Mouse (Mus musculus): ENCODE results near the gene Srsf10. TPM values are rescaled to one million over a fixed set of nuclear protein-coding genes. Genes with fewer than 3 reads are reported as not detected.

The Srsf10 gene
- total RNA-seq, 2 experiments from 2014 or later, result 272 to 322 TPM

DNA sequence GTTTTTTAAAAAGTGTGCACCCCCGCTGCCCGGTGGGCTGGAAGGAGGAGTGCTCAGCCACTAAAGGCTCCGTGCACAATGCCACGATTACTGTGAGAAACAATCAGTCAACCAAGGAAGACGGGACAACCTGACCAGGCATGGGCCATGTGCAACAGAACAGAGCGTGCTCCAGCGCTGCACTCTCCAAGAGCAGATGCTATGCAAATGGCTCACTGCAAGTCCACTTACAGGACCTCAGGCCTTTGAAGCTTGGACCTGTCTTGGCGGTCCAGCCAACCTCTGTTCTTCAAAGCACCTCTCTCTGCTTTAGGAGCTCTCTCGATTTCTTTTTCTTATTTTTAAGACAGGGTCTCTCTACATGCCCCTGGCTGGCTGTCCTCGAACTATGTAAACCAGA lies 25.0 kb downstream of the Srsf10 start:
- no peak for ATAC-seq (replicated peaks; ENCODE audit: low FRiP score, low TSS enrichment, poor library complexity, severe bottlenecking)

DNA sequence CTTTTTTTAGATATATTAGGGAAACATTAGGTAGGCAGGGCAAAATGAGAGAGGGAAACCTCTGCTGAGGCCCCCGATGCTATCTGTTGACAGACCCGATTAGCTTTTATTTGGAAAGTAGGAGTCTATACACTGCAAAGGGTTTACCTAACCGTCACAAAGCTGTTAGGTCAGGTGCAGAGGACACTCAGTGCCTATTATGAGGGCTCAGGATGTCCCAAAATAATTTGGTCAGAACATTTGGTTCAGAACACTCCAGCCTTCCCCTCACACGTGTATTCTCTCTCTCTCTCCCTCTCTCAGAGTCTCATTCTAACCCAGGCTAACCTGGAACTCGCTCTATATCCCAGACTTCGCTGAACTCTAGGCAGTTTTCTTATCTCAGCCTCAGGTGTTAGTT lies 26.5 kb downstream of the Srsf10 start:
- ATAC-seq (replicated peaks; ENCODE audit: low FRiP score, low TSS enrichment, poor library complexity, severe bottlenecking), result no peak

DNA sequence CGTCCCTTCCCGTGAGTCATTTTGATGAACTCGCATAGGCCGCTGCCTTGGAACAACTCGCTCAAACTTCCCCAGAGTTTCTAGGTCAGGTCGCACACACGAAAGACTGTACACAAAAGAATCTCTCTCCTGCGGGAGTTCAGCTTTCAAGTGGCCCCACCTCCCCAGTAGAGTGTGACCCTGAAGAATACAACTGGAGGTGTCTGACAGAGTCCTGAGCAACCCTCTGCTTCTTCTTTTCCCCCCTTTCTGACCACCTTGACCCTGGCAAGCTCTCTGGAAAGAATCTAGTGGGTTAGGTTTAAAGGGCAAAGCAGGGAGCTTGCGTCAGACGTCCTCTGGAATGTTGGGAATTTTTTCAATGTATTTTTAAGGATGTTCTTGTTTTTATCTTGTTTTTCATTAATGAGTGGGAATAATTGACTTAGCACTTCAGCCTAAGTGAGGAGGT lies 27.9 kb downstream of the Srsf10 start:
- no peak for ATAC-seq (replicated peaks; ENCODE audit: low FRiP score, low TSS enrichment, poor library complexity, severe bottlenecking)

DNA sequence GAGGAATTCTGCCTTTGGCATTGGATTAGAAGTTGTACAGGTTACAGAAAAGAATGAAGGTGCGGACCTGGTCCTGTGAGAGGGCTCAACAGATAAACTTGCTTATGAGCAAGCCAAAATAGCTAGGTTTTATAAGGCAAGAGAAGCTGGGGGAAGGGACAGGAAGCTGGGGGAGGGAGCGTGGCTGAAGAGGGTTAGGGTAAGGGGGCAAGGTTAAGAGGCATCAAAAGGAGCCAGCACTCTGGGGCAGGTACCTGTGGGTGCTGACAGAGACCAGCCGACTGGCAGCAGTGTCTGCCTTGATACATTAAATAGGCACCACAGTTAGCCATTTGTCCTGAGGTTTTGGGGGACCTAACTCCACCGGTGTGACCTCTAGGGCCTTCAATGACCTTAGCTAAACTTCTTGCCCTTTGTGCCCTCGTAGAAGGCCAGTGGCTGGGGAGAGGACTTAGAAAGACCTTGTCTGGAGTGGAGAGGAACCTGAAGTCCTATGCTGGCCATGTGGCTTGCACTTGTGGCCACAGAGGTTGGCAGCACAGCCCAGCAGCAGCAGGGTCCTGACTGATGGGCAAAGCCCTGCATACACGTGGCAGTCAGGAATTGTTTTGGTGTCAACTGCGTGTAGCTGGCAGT lies 28.5 kb downstream of the Srsf10 start:
- ATAC-seq (replicated peaks; ENCODE audit: low FRiP score, low TSS enrichment, poor library complexity, severe bottlenecking), result 0 out of 2 replicates have a peak, but pooled peaks have one; percentile 28

DNA sequence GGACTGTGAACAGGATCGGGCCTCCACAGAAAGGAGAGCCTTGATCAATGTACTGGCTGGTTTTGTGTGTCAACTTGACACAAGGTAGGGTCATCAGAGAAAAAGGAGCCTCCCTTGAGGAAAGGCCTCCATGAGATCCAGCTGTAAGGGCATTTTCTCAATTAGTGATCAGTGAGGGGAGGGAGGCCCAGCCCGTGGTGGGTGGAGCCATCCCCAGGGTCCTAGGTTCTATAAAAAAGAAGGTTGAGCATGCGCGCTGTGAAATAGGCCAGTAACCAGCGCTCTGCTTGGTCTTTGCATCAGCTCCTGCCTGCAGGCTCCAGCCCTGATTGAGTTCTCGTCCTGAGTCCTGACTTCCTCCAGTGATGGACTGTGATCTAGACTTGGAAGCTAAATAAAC lies 29.0 kb downstream of the Srsf10 start:
- ATAC-seq (replicated peaks; ENCODE audit: low FRiP score, low TSS enrichment, poor library complexity, severe bottlenecking), result no peak

DNA sequence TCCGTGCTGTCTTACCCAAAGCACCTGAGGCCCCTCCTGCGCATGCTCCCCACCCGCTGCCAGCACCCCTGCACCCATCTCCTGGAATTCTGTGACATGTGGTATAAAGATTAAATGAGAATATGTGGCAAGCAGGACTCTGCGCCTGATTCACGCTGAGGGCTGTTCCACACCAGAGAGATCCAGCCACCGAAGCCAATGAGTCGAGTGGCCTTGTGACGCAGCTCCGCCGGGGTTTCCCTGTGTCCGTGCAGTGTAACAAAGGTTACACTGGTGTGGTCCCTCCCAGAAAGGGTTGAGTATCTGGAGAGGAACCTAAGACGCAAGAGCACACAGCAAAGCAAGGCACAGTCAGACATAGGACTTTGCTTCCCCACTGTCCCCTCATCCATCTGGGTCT lies 30.1 kb downstream of the Srsf10 start:
- no peak for ATAC-seq (replicated peaks; ENCODE audit: low FRiP score, low TSS enrichment, poor library complexity, severe bottlenecking)

DNA sequence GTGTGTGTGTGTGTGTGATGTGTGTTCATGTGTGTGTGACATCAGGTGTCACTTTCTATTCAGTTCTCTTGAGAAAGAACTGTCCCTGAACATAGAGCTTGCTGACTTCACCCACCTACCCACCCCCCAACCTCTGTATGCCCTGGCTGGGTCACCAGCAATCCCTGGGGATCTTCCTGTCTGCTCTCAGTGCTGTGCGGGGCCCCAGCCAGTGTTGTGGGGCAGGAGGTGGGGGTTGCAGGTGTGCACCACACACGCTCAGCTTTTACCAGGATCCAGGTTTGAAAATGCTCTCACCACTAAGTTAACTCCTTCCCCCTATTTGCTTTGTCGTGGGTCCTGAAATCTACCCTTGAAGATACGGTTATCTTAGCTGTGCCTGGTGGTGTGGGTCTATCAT lies 30.6 kb downstream of the Srsf10 start:
- no peak for ATAC-seq (replicated peaks; ENCODE audit: low FRiP score, low TSS enrichment, poor library complexity, severe bottlenecking)

DNA sequence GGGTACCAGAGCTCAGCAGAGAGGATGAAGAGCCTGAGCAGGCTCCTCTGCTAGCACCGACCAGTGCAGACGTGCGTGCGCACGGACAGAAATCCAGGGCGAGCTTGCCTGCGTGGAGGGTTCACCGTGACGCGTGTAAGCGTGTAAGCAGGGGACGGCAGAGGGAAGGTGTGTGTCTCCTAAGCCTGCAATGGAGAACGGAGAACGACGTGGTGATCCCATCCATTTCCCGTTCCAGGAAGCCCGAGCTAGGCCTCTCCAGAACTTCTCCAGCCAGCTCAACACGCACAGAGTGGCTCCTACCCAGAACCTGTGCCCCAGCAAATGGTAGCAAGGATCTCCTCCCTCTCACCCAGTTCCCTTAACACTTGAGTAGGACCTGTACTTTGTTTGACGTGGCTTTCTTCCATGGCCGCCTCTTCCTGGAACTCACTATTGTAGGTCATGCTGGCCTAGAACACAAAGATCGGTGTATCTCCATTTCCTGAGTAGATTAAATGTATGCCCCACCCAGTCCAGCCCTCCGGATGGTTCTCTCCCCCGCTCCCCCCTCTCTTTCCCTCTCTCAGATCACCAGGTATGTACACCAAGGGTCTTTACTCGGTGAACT lies 33.0 kb downstream of the Srsf10 start:
- ATAC-seq (replicated peaks; ENCODE audit: low FRiP score, low TSS enrichment, poor library complexity, severe bottlenecking), result no peak

DNA sequence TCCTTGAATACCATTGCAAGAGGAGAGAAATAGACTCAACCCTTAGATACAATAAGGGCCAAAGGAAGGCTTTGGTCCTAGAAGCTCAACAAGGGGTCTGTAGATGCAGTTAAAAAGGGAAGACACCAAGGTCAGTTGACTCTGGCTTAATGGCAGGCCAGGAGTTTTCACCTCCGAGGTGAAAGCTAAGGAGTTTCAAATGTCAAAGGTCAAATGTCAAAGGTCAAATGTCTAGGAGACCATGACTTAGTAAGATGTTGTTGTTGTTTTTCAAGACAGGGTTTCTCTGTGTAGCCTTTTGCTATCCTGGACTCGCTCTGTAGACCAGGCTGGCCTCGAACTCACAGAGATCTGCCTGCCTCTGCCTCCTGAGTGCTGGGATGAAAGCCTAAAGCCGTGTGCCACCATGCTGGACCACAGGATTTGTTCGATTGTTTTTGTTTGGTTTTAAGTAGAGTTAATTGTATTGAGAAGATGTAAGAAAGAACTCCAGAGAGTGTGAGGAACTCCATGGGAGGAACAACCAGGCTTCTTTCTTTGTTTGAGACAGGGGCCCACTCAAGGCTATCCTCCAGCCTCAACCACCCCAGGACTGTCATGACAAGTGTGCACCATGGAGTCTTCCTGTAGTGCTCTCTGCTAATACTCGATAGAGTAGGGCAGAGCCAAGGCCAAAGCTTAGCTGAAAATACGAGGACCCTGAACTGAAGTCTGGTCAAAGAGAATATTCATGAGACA lies 33.8 kb downstream of the Srsf10 start:
- ATAC-seq (replicated peaks; ENCODE audit: low FRiP score, low TSS enrichment, poor library complexity, severe bottlenecking), result no peak

DNA sequence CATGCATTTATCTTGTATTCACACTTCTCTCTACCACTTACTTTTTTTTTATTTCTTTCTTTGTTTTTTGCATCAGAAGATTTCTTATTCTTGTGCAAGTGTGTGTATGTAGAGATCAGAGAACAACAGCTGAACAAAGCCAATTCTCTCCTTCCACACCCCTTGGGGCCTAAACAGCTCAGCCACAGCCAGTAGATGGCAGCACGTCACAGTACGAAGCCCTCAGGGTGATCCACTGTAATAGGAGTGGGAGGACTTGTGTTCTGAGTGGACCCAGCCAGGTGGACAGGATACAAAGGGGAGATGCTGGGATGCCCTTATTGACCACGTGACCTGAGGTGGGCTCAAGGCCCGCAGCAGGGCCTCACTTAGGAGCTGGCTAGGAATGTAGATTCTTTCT lies 34.3 kb downstream of the Srsf10 start:
- ATAC-seq (replicated peaks; ENCODE audit: low FRiP score, low TSS enrichment, poor library complexity, severe bottlenecking), result peak; percentile 81

DNA sequence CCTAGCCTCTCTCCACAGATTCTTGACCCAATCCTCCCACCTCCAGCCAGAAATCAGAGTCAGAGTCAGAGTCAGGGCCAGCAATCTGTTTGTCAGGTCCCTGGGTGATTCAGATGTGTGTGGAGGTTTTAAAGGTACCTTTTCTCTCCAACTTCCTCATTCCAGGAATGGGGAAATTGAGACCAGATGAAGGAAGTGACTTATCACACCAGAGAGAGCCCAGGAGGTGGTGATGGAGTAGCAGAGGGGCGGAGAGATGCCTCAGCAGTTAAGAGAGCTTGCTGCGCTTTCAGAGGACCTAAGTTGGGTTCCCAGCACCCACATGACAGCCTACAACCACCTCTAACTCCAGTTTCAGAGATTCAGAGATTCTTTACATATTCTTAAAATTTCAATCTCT lies 36.0 kb downstream of the Srsf10 start:
- ATAC-seq (replicated peaks; ENCODE audit: low FRiP score, low TSS enrichment, poor library complexity, severe bottlenecking), result no peak

DNA sequence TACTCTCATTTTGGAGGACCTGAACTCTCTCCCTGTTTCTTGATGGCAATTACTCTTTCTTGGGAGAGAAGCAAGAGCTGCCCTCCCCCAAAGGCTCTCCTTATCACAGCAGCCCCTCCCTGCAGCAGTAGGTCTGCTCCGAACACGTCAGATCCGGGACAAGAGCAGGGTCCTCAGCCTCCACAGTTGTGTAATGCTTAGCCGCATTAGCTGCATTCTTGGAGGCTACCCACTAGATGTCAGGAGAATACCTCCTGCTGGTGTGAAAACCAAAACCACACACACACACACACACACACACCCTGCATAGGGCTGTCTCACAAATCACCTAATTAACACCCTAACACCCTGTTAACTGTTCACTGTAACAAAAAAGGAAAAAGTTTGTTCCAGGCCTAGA lies 37.3 kb downstream of the Srsf10 start:
- ATAC-seq (replicated peaks; ENCODE audit: low FRiP score, low TSS enrichment, poor library complexity, severe bottlenecking), result 0 out of 2 replicates have a peak, but pooled peaks have one; percentile 22

DNA sequence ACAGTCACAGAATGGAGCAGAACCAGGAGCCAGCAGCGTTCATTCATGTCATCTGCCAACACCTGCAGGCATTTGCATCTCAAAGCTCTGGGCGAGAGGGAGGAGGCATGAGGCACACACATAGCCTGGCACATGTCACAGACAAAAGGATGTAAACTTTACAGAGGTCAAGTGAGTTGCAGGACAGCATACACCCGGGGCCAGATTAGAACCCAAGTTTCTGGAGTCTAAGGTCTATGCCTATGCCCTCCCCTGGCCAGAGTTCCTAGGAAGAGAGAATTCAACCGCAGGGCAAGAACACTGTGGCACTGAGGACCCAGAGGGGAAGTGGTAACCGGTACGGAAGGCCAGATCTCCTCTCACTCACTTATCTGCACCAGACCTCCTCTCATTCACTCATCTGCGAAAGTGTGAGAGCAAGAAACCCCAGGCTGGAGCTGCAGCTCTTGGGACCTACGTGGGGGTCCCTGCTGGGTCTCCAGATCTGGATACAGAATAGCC lies 39.6 kb downstream of the Srsf10 start, which contains the start of gene Cnr2:
Cnr2 (plus strand) TSS at position 324 of the 501 bp plus-strand sequence.
- ATAC-seq (replicated peaks; ENCODE audit: low FRiP score, low TSS enrichment, poor library complexity, severe bottlenecking), result peak; percentile 27; the same call in 1 of the 2 replicates

DNA sequence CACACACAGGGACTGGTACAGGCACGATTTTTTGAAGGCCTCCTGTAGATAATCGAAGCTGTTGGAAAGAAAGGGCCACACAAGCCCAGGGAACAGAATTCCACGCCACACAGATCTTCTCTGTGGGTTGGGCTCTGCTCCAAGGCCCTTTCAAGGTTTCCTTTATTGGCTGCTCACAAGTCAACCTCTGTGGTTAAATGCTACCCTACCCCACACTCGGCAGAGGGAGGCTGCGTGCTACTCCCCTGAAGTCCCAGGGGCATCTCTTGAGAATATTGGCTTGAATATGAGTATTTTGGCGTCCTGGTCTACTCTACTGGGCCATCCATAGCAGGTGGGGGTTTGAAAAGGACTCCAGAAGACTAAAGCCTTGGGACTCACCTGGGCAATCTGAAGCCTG lies 40.6 kb downstream of the Srsf10 start:
- 0 out of 2 replicates have a peak, but pooled peaks have one; percentile 11 for ATAC-seq (replicated peaks; ENCODE audit: low FRiP score, low TSS enrichment, poor library complexity, severe bottlenecking)

DNA sequence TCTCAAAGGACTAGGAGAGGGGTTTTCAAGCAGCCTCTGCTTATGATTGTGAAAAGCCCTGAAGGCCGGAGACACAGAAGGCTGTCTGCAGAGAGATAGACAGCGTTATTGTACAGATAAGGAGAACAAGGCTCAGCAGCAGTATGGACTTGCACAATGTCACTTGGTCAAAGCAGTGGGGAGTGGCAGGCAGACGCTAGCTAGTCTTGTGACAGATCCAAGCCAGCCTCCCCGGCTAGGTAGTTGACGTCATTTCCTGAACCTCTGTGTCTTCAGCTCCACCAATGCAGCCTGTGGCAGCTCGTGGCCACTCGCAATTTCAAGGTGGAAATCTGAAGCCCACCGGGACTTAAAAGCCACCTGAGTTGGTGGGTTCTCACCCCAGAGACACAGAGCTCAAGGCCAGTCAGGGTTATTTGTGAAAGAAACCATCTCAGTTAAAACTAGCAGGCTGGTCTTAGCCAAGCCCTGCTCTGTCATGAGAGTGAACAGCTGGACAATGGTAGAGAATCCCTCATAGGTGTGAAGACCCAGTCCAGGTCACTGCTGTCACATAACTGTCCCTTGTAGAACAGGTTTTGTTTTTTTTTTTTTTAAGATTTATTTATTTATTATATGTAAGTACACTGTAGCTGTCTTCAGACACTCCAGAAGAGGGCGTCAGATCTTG lies 43.0 kb downstream of the Srsf10 start:
- ATAC-seq (replicated peaks; ENCODE audit: low FRiP score, low TSS enrichment, poor library complexity, severe bottlenecking), result peak; percentile 96

DNA sequence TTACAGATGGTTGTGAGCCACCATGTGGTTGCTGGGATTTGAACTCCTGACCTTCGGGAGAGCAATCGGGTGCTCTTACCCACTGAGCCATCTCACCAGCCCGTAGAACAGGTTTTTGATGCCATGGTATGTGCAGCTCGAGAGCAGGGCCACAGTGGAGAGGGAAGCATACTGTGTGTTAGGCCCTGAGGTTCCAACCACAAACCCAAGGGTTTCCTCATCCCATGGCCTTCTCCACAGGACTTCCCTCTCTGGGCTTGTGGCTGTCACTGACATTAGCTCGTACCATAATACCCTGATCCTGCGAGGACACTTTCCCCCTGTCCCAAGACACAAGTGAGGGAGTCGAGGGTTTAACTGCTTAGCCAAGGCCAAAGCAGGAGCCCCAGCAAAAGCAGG lies 43.5 kb downstream of the Srsf10 start:
- no peak for ATAC-seq (replicated peaks; ENCODE audit: low FRiP score, low TSS enrichment, poor library complexity, severe bottlenecking)

DNA sequence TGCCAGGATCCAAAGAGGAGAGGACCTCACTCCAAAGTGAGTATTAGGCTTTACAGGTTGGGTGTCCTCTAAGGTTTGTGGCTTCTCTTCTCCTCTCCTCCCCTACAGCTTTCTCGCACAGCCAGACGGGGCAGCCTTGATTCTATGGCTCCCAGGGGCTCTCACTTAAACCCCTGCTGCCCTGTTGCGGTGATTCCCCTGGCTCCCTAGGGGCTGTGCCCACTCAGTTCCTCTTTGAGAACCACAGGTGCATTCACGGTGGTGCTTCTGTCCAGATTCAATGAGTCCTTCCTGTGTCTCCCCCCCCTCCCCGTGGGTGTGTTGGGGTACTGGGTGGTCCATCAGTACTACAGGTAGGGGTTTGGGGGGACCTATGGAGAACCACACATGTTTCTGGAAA lies 44.5 kb downstream of the Srsf10 start:
- ATAC-seq (replicated peaks; ENCODE audit: low FRiP score, low TSS enrichment, poor library complexity, severe bottlenecking), result no peak

DNA sequence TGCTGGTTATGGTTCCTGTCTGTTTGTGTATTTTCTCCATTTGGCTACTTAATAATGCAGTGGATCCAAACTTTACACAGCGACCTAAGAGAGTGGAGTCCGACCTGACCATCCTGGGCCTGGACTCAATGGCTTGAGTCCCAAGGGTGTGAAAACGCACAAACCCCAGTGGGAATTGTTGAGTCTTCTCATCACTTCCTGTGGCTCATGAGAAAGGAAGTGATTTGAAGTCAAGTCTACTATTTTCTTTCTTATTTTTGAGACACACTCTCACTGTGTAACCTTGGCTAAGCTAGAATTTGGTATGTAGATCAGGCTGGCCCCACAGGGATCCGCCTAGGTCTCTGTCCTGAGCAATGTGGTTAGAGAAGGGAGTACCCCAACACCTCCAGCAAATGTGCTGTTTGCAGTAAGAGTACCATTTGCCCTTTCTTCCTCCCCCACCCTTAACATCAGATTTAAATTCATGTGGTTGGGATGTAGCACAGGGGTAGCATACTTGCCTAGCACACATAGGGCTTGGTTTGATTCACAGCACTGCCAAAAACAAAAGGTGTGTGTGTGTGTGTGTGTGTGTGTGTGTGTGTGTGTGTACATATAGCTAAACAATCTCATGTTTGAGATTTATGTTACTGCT lies 47.2 kb downstream of the Srsf10 start:
- no peak for ATAC-seq (replicated peaks; ENCODE audit: low FRiP score, low TSS enrichment, poor library complexity, severe bottlenecking)

DNA sequence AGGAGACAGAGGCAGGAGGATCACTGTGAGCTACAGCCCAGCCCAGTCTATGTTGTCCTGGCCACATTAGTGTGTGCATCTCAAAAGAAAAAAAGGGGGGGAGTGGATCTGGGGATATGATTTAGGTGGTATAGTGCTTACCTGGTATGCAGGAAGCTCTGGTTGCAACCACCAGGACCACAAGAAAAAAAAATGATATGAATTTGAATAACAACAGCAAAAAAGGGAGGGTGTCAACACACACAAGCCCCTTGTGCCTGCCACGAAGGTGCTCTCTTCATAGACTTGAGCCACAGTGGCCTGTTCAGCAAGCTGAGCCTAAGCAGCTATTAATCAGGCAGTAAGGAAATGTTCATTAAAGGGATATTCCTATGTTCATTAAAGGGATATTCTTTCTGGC lies 49.3 kb downstream of the Srsf10 start:
- no peak for ATAC-seq (replicated peaks; ENCODE audit: low FRiP score, low TSS enrichment, poor library complexity, severe bottlenecking)

All from megakaryocyte-erythroid progenitor cell, adult 5-6 weeks (primary cell).